Mouse (Mus musculus) right cerebral cortex, adult 18-20 months (tissue): ENCODE measurements around the gene Ppp1r13l.

Experiments
- DNase-seq: peaks from one replicate; pipeline ENCODE4 v3.0.0; 2022; ENCODE audit warnings: mixed read lengths

The Ppp1r13l gene

DNA sequence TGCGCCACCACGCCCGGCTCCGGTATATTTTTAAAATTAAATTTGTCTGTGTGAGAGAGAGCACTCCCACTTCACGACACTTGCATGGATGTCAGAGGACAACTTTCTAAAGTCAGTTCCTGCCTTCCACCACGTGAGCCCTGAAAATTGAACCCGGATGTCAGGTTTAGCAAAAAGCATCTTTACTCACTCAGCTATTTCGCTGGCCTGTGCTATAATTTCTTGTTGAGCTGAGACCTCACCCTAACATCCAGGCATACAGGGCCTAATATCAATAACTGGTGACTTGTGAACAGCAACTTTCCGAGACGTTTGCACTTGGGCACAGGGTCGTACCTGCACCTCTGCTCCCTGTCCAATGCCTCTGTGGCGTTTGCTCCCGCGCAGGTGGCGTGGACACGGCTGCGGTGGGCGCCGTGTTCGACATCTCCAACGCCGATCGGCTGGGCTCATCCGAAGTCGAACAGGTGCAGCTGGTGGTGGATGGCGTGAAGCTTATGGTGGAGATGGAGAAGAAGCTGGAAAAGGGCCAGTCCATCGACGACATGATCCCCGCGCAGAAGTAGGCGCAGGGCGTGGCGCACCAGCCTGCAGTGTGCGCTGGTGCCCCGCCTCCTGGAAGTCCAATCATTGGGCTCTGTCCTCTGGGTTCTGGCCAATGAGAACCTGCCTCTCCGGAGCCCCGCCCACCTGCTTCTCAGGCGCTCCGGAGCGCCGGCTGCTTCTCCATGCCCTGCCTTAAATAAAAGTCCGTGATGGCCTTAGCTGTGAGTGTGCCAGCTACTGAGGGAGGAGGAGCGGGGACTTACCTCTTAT is 61.5 kb downstream of the Ppp1r13l start:
- peak; percentile 95 for DNase-seq

GRCm38 (mm10) chr7:19423083-19423482 is 63.5 kb downstream of the Ppp1r13l start:
- no peak for DNase-seq

GRCm38 (mm10) chr7:19424051-19424450 is 64.5 kb downstream of the Ppp1r13l start:
- DNase-seq: no peak

- DNase-seq: peak; percentile 60
Observed at GRCm38 (mm10) chr7:19426349-19426748, 66.8 kb downstream of the Ppp1r13l start.

- DNase-seq: no peak
Observed at GRCm38 (mm10) chr7:19426888-19427287, 67.3 kb downstream of the Ppp1r13l start.
